Mouse (Mus musculus) hematopoietic multipotent progenitor cell, adult 10-12 weeks (in vitro differentiated cells): ENCODE data around the gene Mcm9. TPM values are rescaled to one million over a fixed set of nuclear protein-coding genes. Genes with fewer than 3 reads are reported as not detected.

Experiments
- polyA plus RNA-seq: library from polyadenylated mRNA; stranded (reverse); fragments of >175 nt; gene quantifications from 2 replicates; pipeline ENCODE4 v1.2.3, GENCODE M21; 2012; ENCODE audit warnings: low replicate concordance

Mcm9 gene
- polyA plus RNA-seq, result 6.8 and 11.9 TPM in 2 replicates

GRCm38 (mm10) chr10:53630339-53630738 lies at the start of gene Mcm9:
Mcm9 (minus strand) TSS chr10:53630439.

GRCm38 (mm10) chr10:53596677-53597120 lies 33.5 kb downstream of the Mcm9 start, which contains the start of gene Asf1a:
Asf1a (plus strand) TSS chr10:53596757.

Other genes starting within 250 kb of the Mcm9 start
- 6.6 and 6.8 TPM in 2 replicates for gene Asf1a, start 33.7 kb downstream of the Mcm9 start, polyA plus RNA-seq
- gene Fam184a, start 120.7 kb upstream of the Mcm9 start, polyA plus RNA-seq, result 0.08 and 0.13 TPM in 2 replicates